Mouse (Mus musculus) heart, postnatal 25 days (tissue): ENCODE data around the gene Gm12216. TPM values are rescaled to one million over a fixed set of nuclear protein-coding genes. Genes with fewer than 3 reads are reported as not detected.
"Not testable (repeated sequence)": the region's sequence is repeated elsewhere in the genome, so short reads cannot be mapped to it uniquely, and the experiment has no call there.

Source experiments
- DNase-seq: peaks from one replicate; pipeline ENCODE4 v3.0.0; 2022; ENCODE audit warnings: low spot score
- intact Hi-C: fragments of 180-260 bp; cut with DNase I; formaldehyde crosslinking; loops from one replicate; pipeline ENCODE4 v1.15.1; 2025
- total RNA-seq, 2 experiments: library from RNA; stranded (reverse); gene quantifications; 2 replicates each; pipeline ENCODE4 v1.2.3; 2021

The Gm12216 gene
- total RNA-seq, result 1 to 10 TPM; 1.3 to 1.7 TPM

DNA sequence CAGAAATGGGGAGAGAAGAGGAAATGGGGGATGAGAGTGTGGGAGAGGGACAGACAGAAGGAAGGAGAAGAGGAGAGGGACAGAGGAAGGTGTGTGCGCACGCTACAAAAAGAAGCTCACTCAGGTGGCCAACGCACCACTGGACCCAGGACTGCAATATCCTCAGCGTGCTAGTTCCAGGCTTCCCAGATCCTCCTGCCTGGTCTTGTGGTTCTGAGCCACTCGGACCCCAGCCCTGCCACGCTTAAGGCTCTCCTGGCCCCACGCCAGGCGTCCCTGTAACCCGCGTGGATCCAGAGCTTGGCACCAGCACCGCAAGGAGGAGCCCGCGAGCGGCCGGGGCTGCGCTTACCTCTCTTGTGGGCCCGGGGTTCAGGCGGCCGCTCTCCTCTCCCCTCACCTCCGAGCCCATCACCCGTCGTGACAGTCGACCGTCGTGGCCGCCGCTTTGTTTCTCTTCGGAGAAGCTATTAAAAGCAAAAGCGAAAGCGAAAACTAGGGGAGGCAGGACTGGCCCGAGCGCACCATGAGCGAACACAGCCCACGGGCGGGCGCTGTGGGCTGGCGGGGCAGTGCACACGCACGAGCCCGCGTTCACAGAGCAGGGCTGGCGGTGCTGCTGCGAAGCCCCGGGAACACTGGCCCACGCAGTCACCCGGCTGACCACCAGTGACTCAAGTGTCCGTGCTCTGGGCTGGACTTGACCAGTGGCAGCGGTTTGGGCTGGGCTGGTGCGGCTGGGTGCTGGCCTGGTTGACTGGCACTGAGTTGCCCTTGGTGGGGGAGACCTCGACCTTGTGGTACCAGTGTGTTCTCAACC, at the start of gene Gm12216:
Gene Gm12216 (minus strand): TSS at position 496 of the 820 bp plus-strand sequence.
- peak; percentile 48 for DNase-seq
- intact Hi-C loops, result not testable (repeated sequence)

DNA sequence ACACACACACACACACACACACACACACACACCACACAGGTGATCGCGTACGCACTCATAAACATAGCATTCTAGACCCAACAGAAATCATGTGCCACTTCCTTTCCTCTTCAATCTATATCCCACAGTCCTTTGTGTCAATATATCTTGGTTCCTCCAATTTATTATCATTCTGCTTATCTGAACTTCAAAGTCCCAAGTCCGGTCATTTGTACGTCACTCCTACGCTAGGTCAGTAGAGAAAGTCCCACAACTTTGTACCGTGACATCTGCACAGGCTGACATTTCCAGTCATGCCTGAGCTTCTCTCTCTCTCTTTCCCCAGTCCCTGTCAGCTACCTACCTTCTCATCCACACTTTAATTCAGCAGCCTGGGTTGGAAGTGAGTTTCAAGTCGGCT, 49.6 kb upstream of the Gm12216 start:
- DNase-seq, result no peak
- intact Hi-C loops, result no loop called here

DNA sequence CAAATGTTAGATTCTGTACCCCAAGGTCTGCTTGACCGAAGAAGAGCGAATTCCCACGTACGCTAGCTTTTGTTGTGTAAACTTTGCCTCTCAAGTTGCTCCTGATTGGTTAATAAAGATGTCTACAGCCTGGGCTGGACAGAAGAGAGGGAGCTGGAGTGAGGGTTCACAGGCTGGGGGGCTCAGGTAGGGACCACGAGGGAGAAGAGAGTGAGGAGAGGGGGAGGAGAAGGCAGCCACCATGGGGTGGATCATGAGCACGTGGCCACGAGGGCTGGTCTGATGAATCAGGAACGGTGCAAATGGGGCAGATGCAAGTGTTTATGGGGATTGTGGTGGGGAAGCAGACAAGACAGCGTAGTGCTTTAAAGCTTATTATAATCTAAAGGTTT, 45.5 kb upstream of the Gm12216 start:
- no peak for DNase-seq
- intact Hi-C loops, result no loop called here

DNA sequence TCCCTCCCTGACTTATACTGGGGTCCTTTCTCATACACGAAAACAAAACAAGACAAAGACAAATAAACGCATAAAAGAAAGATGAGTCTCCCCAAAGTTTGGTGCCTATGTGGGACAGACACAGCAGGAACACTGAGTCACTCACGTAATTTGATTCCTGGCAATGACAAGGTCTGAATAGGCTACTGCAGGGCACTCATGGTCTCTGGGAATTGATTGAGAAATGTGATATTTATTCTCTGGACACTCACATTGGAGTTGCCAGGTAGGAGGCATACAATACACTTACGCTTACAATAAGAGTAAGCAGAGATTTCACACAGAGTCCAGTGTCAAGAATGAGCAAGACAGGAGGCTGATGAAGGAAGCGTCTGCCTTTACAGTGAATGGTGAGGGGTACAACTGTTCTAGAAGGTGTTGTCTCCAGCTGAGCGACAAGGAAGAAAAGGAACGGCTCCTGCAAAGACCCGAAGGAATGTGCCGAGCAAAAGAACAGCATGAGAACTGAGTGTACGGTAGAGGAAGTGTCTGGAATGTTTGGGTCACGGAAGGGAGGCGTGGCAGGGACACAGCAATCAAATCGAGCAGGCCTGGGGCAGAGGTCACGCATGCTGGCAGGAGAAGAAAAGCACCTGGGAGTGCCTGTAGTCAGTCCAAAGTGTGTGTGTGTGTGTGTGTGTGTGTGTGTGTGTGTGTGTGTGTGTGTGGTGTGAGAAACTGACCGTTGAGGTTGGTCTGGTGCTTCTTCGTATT, 44.9 kb upstream of the Gm12216 start:
- intact Hi-C loops, result no loop called here
- DNase-seq, result no peak

DNA sequence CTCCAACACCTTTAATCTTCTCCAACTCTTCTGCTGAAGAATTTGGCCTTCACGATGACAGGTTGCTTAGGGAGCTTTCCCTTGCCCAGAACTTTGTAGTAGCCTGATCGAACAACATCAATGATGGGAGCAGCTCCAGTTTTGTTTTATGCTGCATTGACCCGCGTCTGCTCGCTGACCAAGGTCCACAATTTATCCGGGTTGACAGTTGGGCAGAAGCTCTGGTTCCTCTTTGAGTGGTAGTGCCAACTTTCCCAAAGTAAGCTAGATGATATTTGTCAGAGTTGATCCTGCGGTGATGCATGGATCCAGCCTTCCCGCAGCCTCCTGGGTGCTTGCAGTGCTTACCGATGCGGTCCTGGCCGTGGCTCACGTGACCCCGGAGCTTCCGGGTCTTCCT, 43.7 kb upstream of the Gm12216 start:
- intact Hi-C loops, result no loop called here
- no peak for DNase-seq

DNA sequence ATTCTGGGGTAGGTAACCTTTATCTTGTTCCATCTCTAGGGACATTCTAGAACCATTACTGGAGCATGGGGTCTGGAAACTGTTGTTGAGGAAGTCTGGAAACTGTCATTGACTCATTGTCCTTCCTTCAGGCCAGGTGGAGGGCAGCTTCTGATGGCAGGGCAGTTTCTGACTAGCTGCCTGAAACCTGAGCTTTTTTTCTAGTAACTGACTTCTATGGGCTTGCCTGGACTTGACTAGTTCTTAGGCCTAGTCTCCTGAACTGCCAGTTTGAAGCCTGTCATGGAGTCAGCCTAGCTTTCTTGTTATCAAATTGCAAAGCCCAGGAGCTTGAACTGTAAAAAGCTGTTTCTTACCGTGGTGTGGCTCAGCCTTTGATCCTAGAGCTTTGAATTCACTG, 41.9 kb upstream of the Gm12216 start:
- intact Hi-C loops, result no loop called here

DNA sequence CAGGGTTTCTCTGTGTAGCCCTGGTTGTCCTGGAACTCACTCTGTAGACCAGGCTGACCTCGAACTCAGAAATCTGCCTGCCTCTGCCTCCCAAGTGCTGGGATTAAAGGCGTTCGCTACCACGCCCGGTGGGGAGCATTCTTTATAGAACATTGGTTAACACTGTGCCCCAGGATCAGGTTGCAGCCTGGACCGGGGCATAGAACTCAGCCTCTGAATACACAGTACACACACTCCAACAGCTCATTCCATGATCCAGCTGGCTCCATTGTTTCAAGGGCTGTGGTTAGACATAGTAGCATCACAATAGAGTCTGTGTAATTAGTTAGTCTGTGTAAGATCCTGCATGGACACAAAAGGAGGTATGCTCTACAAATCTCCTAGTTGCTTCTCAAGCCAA, 40.9 kb upstream of the Gm12216 start:
- DNase-seq, result no peak
- intact Hi-C loops, result no loop called here

More for the DNA sequence above, 41.9 kb upstream of the Gm12216 start:
- no peak for DNase-seq

DNA sequence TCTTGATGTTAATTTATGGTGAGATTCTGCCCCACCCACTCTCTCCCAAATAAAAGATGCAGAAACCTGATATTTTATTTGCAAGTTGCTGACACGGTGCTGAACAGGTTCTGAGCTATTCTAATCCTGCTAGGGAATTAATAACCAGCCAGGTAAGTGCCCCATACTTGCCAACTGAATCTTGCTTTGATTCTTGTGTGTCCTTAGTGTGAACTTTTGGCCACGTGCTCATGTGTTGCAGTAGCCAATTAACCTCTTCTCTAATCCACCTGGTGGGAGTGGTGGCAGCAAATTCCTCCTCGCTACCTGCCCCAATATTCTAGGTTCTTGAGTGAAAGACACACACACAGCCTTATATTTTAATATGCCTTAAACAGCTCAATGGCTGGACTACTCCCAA, 39.9 kb upstream of the Gm12216 start:
- DNase-seq, result no peak
- intact Hi-C loops, result no loop called here

DNA sequence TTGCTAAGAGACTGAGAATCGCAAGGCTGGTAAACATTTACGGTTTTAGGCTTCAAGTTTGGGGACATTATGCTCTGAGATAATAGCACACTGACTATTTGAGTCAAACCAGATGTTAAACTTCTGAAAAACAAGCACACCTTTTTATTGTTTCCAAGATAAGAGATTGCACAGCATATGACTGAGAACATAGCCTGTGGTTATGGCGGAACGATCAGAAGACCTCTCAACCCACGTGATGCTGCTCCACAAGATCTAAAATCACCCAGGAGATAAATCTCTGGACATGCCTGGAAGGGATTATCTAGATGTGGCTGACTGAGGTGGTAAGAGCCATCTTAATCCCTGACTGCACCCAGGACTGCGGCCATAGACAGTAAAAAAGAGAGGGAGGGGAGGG, 37.9 kb upstream of the Gm12216 start:
- intact Hi-C loops, result no loop called here
- no peak for DNase-seq

DNA sequence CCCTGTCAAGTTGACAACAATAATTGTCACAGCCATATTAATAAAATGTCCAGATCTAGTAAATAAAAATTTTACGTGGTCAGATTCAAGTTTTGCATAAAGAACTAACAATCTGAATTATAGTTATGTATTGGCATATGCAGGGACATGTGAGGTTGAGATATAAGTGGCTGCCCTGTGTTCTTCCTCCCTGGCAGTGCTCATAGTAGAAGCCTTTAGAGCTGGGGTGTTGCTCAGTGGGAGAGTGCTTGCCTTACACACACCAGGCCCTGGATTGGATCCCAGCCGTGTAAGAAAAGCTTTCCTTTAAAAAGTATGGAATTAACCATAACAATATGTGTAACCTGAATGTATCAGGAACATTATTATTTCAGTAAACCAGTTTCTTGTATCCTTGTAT, 34.4 kb upstream of the Gm12216 start:
- intact Hi-C loops, result no loop called here

DNA sequence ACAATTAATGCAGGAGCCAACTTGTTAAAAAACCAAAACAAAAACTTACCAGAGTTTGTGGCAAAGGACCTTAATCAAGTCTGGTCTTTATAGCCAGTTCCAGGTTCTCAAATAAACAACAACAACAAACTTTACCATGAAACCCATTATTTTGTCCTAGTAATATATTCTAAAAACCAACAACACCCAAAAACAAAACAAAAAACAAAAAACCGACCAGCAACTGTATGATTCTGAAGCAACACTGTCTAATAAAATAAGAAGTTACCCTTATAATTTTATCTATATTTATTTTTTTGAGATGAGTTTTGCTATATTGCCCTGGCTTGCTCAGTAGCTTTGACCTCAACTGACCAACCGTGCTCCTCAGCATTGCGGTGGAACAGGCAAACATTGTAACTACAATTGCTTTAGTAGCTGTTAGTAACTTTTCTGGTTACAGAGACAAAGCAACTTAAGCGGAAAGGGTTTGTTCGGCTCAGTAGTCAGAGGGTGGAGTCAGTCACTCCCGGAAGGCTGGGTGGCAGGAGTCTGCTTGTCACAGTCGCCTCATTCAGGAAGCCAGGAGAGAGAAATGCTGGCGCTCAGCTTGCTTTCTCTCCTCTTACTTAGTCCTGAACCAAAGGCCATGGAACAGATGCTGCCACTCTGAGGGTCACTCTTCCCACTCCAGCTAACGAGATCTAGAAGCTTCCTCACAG, 33.8 kb upstream of the Gm12216 start:
- intact Hi-C loops, result no loop called here
- no peak for DNase-seq

More for the DNA sequence above, 34.4 kb upstream of the Gm12216 start:
- DNase-seq, result no peak

DNA sequence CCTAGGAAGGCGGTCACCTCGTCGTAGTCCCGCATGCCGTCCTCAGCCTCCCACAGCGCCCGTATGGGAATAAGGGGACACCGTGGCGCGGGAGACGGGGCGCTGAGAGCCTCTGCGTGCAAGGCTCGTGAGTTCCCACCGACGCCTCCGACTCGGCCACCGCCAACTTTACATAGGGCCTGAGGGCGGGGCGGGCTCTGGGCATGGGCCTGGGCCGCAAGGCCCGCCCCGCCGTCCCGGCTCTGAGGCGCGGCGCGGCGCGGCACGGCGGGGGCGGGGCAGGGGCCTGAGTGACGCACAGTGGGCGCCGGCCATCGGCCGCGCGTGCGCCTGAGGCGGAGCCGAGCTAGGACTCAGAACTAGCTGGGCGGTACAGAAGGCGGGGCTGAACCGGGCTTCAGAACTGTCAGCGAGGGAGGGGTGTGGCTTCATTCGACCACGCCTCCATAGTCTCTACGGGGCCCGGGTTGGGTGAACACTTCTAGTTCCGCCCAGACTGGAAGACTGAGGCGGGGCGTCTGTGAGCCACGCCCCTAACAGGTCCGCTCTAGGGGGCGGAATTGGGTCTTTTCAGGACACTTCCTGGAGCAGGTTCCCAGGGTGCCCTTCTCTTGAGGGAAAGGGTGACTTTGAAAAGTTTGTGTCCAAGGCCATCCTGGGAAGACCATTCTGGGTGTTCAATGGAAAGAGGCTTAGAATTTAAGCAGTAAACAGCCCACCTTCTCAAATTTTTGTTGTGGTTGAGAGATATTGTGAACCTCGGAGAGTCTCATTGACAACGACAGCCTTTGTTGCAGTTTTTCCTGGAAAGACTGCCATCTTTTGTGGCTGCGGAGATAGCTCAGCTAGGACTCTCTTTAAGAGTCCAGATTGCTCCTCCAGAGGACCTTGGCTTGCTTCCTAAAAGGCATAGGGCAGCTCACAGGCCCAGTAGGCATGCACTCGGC, 32.7 kb upstream of the Gm12216 start, which contains the start of gene Slc22a5:
Gene Slc22a5 (minus strand): TSS at position 156 of the 947 bp plus-strand sequence.
- DNase-seq, result peak; percentile 99
- intact Hi-C loops, result no loop called here

DNA sequence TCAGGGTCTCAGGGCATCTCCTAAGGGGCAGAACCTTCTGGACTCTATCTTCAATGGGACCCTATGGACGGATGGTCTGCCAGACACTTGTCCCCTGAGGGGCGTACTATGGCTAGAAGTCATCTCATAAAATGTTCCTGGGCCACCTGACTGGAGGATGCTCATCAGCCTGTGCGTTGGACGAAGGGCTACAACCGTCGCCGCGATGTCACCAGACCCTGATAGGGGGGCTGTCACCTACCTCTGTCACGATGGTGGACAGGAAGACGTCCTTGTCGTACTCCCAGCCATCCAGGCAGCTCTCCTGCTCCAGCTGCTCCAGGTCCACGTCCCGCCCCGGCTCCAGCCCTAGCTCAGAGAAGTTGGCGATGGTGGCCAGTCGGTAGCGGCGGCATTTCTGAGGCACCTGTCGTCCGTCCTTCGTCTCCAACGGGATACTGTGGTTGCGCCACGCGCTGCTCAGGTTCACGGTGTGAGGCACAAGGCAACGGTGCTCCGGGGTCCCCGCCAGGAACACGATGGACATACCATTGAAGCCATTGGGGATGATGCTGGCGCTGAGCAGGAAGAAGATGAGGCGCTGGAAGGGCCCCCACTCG, 31.9 kb upstream of the Gm12216 start:
- intact Hi-C loops, result no loop called here
- DNase-seq, result no peak

DNA sequence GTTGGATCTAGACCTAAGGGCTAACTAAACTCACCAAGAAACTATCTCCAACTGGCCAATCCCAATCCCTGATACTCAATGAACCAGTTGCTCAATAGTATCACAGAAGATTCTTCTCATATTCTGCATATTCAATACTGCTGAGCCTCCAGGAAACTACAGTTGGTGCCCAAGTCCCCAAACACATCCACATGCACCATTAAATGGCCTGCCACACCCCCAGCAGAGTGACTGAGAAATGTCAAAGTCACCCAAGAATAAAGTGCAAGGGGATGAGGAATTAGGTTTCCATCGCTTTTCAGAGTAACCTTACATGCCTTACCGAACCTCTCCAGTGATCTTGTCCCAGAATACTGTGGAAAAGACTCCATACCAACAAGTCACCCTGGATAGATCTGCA, 31.2 kb upstream of the Gm12216 start:
- DNase-seq, result no peak
- intact Hi-C loops, result no loop called here

DNA sequence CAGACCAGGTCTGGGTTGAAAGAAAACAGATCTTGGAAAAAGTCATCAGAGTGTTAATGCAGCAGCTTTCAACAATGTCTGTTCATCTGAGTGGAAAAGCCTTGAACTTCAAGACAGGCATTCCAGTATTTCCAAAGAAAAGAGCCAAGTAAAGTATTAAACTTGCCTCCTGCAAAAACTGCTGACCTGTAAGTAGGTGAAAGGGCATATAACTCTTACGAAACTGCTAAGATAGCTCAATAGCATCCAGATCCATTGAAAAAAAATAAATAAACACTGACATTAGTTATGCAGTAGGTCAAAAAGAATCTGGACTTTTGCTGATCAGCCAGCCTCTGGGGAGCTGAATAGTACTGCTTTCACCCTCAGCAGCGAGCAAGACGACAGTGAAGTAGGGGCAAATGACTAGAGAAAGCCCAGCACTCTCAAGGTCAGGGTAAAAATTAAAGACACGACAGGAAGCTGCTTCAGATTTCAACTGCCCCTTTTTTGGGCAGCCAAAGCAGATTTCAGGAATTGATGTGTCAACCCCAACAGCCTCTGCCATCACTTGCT, 30.1 kb upstream of the Gm12216 start:
- no peak for DNase-seq
- intact Hi-C loops, result no loop called here

DNA sequence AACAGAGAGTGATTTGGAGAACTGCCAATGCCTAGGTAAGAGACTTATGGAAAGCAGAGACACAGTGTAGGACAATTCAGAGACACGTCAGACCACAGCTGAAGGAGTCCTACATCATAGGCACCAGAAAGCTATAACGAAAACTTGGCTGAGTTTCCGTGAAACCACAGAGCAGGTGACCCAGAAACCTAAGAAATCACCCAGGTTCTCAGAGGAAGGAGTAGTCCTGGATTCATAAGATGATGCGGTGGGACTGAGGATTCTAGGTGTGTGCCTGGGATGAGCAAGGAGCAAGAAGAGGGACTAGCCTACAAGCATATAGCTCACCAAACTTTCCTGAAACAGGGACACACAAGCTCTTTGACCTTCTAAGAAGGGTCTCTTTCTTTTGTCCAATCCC, 29.2 kb upstream of the Gm12216 start:
- intact Hi-C loops, result no loop called here
- DNase-seq, result no peak

DNA sequence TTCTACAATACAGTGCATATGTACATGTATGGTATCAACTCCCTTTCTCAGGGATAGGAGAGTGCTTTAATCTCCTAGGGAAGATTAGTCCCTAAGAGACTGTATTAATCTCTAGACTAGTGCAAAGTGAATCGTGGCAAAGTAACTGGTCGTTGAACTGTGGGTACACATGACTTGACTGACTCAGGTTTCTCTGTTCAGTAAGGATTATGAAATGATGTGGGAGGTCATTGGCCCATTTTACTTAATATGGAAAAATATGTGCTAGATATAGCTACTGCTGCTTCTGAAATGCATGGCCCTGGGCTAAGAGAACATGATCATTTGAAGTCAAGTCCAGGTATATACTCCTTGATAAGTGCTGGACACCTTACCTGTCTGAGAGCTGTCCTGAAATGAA, 24.2 kb upstream of the Gm12216 start:
- intact Hi-C loops, result no loop called here
- no peak for DNase-seq

DNA sequence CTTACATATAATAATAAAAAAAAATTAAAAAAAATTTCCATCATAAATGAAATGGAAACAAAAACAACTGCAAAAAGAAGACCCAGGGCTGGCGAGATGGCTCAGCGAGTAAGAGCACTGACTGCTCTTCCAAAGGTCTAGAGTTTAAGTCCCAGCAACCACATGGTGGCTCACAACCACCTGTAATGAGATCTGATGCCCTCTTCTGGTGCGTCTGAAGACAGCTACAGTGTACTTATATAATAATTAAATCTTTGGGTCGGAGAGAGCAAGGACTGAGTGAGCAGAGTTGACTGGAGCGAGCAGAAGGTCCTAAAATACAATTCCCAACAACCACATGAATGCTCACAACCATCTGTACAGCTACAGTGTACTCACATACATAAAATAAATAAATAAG, 19.0 kb upstream of the Gm12216 start:
- intact Hi-C loops, DNase-seq: not testable (repeated sequence)

DNA sequence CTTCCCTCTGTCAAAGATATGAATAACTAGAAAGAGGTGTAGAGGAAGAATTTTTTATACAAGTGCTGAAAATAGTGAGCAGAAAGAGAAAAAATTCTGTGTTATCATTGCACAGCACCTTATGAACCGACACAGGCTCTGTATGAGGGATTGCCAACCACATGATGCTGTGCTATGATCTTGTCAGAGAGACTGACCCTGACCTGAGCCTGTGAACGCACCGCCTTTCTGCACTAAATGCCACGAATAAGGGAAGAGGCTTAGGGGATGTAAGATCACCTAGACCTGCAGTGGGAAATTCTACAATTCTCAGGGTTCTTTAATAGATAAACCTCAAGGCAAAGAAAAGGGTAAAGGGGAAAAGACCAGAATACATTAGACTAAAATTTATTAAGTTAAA, 17.4 kb upstream of the Gm12216 start:
- intact Hi-C loops, result no loop called here
- DNase-seq, result no peak
